Mouse (Mus musculus) natural killer cell, adult 2 months (primary cell): ENCODE measurements around the gene Msmb.
"Not testable (repeated sequence)": the region's sequence is repeated elsewhere in the genome, so short reads cannot be mapped to it uniquely, and the experiment has no call there.

ENCODE experiments used
- DNase-seq, 2 experiments: peaks; one replicate each; pipeline ENCODE4 v3.0.0; 2022; ENCODE audit warnings: low spot score in 2 of 2

Gene Msmb

GRCm38 (mm10) chr14:32141723-32142122 is at the start of gene Msmb:
Gene Msmb (plus strand): TSS chr14:32142023.
- no peak for DNase-seq

DNA sequence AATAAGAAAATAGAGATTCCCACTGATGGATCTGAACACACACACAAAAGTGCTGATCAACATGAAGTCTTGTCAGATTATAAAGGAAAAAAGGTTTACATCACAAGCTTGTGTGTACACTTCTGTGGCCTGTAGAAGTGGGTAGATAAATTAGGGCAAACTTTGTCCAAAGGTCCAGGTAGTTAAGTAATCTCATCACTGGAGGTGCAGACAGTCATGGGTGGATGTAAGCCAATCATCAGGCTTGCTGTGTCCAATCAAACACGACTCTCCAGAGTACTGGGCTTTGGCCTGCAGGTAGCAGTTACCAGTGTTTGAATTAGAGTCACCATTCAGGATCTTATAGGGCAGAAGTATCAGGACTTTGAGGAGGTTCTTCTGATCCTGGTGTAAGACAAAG is 48.8 kb upstream of the Msmb start:
- DNase-seq: no peak

GRCm38 (mm10) chr14:32093500-32094117 is 48.2 kb upstream of the Msmb start:
- DNase-seq: peak; percentile 8 to 15

- DNase-seq: no peak
Measured at GRCm38 (mm10) chr14:32095646-32096045, 46.2 kb upstream of the Msmb start.

- no peak for DNase-seq
Measured at GRCm38 (mm10) chr14:32096740-32097139, 45.1 kb upstream of the Msmb start.

DNA sequence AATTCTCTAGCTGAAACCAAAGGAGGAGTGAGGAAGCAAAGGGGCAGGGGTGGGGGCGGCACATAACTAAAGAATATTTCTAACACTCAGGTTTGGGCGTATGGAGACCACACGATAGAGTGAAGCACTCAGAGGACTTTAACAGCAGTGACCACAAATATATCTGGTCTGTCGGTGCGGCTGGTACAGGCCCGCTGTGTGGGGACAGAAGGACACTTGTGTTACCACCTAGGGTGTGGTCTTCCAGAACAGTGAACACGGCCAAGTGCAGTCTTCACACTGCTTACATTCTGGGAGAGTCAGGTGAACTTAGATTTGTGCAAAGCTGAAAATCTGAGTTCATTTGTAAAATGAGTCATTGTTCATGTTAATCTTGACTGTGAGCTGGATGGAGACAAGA is 44.1 kb upstream of the Msmb start:
- DNase-seq: no peak

GRCm38 (mm10) chr14:32098951-32099350 is 42.9 kb upstream of the Msmb start:
- no peak for DNase-seq

GRCm38 (mm10) chr14:32103556-32103955 is 38.3 kb upstream of the Msmb start:
- no peak for DNase-seq

DNA sequence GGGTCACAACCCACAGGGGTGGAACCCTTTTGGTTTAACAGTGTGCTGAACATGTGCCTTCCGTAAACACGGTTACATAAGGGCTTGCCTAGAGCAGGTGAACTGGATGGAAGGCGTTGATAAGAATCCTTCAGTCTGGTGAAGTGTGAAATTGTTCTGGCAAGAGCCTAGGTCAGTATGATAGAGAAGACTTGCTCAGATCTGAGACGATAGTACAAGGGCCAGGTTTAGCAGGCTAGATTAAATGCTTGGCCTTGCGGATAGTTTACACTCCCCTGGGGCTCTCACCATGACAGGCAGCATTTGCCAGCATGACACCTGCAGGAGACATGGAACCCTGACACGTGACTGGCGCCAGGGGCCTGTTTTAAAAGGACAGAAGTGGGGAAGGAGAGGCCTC is 36.2 kb upstream of the Msmb start:
- DNase-seq: no peak

DNA sequence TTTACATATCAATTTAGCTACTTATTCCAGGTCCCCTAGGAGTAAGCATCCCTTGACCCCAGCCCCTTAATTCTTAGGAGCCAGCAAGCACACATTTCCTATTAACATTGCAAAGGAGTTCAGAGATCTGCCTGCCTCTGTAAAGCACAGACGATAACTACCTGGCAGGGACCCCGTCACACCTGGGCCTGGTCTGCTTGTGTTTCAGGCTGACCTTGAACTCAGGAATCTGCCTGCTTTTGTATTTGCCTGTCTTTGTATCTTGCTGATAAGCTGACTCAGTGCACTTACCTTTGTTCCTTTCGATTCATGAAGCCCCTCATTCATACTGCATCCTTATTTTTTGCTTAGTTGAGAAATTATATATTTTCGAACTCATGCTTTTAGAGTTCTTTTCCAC is 34.9 kb upstream of the Msmb start:
- no peak for DNase-seq

DNA sequence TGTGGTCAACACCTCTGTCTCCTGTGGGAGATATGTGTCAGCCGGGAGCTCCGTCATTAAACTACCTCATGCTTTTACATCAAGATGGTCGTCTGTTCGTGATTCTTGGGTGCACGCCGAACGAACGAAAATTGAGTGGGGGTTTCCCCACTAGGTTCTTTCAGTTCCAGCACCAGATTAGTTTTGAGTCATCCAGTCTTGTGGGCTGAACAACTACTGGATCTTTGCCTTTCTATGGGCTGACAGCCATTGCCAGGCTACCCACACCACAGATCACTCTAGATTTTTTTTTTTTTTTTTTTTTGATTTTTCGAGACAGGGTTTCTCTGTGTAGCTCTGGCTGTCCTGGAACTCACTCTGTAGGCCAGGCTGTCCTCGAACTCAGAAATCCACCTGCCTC is 29.7 kb upstream of the Msmb start:
- not testable (repeated sequence) for DNase-seq

GRCm38 (mm10) chr14:32120940-32121919 is 20.6 kb upstream of the Msmb start:
- no peak for DNase-seq

DNA sequence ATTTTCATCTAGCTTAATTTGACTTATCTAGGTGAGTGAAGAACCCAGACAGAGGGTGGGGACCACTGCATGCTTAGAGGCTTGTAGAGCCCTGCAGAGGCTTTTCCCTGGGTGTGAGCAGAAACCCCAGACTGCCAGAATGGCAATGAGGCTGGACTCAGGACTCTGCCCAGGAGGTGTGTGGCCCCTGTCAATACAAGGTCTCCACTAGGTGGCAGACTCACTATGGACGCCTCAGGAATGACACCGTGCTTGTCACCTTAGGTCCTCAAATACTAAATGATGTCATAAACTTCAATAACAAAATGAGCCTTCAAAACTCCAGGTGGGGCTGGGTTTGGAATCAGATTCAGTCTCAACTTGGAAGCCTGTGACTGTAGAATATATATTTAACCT is 19.9 kb upstream of the Msmb start:
- DNase-seq: peak; percentile 21 to 38

DNA sequence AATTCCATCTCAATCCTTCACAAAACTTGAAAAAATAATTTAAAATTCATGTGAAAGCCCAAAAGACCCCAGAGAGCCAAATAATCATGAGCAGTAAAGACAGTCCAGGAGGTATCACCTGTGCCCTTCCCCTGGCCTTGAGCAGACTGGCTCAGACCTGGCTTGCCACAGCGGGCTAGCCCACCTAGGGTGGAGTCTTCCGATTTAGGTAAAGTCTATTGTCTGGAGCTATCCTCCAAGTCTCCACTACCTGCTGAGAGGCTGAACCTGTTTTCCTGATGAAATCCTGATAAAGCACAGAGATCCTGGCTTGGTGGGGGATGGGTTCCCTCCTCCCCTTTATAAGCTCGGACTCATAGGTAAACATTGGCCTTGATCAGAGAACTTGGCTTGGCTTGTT is 17.6 kb upstream of the Msmb start:
- DNase-seq: no peak

- DNase-seq: not testable (repeated sequence)
Measured at GRCm38 (mm10) chr14:32125256-32125655, 16.6 kb upstream of the Msmb start.

- DNase-seq: no peak
Measured at GRCm38 (mm10) chr14:32128409-32128808, 13.4 kb upstream of the Msmb start.

DNA sequence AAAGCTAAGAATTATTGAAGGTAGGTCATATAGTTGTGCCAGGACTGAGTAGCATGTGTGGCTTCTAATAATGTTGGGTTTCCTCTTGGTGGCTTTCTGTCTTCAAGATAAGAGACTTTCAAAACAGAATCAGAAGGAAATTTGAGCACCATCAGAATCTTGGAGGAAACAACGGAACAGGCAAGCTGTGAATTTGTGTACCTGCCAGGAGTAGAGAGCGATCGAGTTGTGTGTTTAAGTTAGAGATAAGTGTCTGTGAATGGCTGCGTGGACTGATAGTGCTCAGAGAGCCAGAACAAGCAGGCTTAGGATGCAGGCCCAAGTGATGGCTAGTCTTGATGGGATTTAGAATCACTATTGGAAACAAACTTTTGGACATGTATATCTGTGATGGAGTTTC is 10.0 kb upstream of the Msmb start:
- DNase-seq: no peak

DNA sequence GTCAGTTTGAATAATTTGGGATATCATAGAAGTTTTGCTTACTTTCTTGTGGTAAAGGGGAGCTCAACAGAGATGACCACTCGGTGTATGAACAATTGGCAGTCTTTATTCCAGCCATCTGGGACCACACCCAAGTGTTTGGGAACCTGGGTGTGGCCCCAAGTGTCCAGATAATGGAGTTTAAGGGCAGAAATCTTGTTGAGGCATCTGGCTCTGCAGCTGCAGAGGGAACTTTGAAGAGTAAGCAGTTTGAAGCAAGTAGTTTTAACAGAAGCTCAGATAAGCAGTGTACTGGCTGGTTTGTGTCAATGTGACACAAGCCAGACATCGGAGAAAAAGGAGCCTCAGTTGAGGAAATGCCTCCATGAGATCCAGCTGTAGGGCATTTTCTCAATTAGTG is 7.5 kb upstream of the Msmb start:
- DNase-seq: no peak

- not testable (repeated sequence) for DNase-seq
Measured at GRCm38 (mm10) chr14:32136467-32136866, 5.4 kb upstream of the Msmb start.

- DNase-seq: no peak
Measured at GRCm38 (mm10) chr14:32140359-32140965, 1.4 kb upstream of the Msmb start.

DNA sequence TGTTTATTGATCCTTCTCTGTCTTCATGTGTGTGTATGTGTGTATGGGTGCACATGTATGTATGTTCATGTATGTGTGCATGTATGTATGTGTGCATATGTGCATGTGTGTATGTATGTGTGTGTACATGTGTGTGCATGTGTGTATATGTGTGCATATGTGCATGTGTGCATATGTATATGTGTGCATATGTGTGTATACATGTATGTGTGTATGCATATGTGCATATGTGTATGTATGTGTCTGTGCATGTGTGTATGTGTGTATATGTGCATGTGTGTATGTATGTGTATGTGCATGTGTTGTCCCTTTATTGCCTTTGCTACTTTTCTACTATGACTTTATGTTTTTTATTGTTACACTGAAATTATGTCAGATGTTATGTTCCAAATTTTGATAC is 2.9 kb downstream of the Msmb start:
- no peak for DNase-seq

- DNase-seq: no peak
Measured at GRCm38 (mm10) chr14:32145401-32145800, 3.6 kb downstream of the Msmb start.
